Mouse (Mus musculus): Measurements from ENCODE around the gene Snx25.

- no peak for TF ChIP-seq CTCF (IDR thresholded peaks at IDR 0.05; ENCODE audit: low read depth)
- no peak for TF ChIP-seq EP300 (IDR thresholded peaks at IDR 0.05; ENCODE audit: low read depth)
Measured at GRCm38 (mm10) chr8:46117172-46117571, 34.8 kb downstream of the Snx25 start.
